Mouse (Mus musculus) E14TG2a.4 (cell line): ENCODE measurements at regions not wholly inside any gene's neighbourhood (a gene's known extent, or its start where the extent isn't known, plus 50 kb on each side); places are given as distances from the start of the nearest gene placed in this dataset.

Experiments used
- CTCF ChIP-seq: conservative IDR thresholded peaks from 2 replicates; pipeline ENCODE4 v1.5.1; 2014; ENCODE audit warnings: low read length
- POU5F1 ChIP-seq: IDR thresholded peaks from 2 replicates; pipeline ENCODE4 v1.6.1; 2014; ENCODE audit warnings: low read length, borderline replicate concordance

DNA sequence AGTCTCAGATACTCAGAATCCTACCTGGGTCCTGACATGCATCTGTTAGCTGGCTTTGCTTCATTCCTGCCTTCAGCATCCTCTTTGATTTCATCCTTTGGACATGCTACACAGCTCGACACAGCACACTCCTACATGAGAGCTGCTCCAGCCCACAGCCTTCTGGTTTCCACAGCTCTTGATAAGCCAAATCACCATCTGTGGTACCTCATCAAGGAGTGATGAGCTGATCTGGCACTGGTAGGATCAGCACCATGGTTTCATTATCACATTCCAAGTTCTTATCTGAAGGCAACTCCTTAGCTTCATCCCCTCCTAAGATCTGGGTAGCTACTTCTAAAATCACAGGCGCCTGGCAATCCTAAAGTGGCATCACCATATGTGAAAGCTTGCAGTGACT lies 248.9 kb upstream of the Rack1 start:
- TF ChIP-seq CTCF, result no peak
- TF ChIP-seq POU5F1, result no peak
